Mouse (Mus musculus) heart, adult 2 months (tissue): ENCODE data around the gene Nlrx1.

ENCODE experiments used
- CTCF ChIP-seq: fragments of 200-600 bp; IDR thresholded peaks from 2 replicates; pipeline ENCODE4 v1.8.1; 2022; ENCODE audit warnings: antibody characterized with exemption, mild to moderate bottlenecking, moderate library complexity
- EP300 ChIP-seq: fragments of 200-500 bp; IDR thresholded peaks from 2 replicates; pipeline ENCODE4 v1.6.1; 2011; ENCODE audit warnings: low read depth, low read length, control low read depth; ENCODE audit not compliant: insufficient read depth
- POLR2A ChIP-seq: fragments of 200-500 bp; IDR thresholded peaks from 2 replicates; pipeline ENCODE4 v1.6.1; 2011; ENCODE audit warnings: mild to moderate bottlenecking, low read depth, low read length, control low read depth; ENCODE audit not compliant: insufficient read depth

DNA sequence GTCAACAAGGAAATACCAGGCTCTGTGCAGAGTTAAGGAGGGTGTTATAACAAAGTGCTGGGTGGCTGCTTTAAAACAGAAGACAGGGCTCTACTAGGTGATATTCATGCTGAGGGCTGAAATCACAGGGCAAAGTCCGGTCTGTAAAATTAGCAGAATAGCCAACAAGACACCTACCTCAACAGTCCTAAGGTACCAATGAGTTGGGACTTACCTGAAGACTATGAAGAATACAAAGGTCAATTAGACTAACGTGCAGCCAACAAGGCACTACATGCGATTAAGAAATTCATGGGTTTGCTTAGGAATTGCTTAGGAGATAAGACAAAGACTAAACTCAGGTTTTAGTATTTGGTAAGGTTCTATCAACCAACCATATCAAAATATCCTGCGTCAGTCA, 59.0 kb downstream of the Nlrx1 start:
- TF ChIP-seq EP300 (no peak), CTCF (no peak), POLR2A (no peak)
